Mouse (Mus musculus) adrenal gland, adult 2 months (tissue): ENCODE measurements around the gene Gm38100. TPM values are rescaled to one million over a fixed set of nuclear protein-coding genes. Genes with fewer than 3 reads are reported as not detected.

ENCODE experiments used
- DNase-seq: peaks from one replicate; pipeline ENCODE4 v3.0.0; 2021
- polyA plus RNA-seq: library from polyadenylated mRNA; depleted of rRNA; stranded (reverse); fragments of >200 nt; gene quantifications from 2 replicates; pipeline ENCODE4 v1.2.3, GENCODE M21; 2012; rRNA removed
- total RNA-seq, 2 experiments: library from RNA; stranded (reverse); gene quantifications; 2 replicates each; pipeline ENCODE4 v1.2.3; 2021

Gm38100 gene
- total and polyA plus RNA-seq, 3 experiments = not detected

DNA sequence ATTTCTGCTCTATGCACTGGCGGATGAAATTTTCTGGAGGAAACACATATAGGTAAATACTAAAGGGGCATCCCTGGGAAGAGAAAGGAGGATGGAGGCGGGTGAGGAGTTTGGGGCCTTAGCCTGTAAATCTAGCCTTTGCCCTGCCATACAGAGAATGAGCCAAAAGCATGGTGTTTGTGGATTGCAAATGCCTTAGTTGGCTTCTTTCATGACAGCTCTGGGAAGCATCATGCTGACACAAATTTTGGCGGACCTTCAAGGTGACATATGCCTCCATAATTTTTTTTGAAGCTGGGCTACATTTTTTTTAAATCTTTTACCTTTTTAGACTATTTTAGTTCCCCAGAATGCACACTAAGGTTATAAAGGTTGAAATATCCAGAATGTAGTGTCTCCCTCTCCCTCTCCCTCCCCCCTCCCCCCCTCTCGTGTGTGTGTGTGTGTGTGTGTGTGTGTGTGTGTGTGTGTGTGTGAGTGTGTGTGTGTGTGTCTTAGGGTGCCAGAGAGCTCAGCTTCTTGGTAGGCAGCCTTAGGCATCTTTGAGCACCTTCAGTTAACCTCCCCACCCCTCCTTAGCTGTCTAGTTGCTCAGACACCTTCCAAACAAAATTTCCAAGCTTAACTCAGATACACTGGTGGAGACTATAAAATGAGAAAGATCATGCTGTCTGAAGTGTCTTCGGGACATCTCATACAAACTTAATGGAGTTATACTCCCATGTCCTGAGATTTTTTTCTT is 47.0 kb downstream of the Gm38100 start:
- peak; percentile 17 for DNase-seq

DNA sequence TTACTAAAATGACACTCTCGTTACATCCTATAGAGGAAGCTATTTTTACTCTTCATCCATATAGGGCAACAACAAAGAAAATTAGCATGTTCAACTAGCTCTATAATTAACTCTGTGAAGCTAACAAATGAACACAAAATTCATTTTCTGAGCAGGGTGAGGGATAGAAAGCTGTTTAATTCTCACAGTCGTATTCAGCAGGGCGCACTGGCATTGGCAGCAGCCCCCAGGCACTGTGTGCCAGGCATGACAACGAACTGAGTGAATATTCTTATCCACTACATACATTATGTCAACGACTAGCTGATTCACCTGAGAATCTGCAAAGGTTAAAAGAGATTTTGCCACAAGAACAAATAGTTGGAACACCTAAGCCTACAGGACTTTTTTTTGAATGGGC is 50.6 kb downstream of the Gm38100 start:
- no peak for DNase-seq

Other genes starting within 250 kb of the Gm38100 start
- 10 to 100 TPM; 10.9 to 17.2 TPM for gene Opn3, start 227.6 kb upstream of the Gm38100 start, total RNA-seq
- 8.3 and 9.5 TPM in 2 replicates for gene Opn3, start 227.6 kb upstream of the Gm38100 start, polyA plus RNA-seq
- 1 to 10 TPM; 7.3 to 8.0 TPM for gene Chml, start 227.4 kb upstream of the Gm38100 start, total RNA-seq
- gene Chml, start 227.4 kb upstream of the Gm38100 start, polyA plus RNA-seq = 62.7 and 91.6 TPM in 2 replicates
- gene Wdr64, start 221.7 kb upstream of the Gm38100 start, total RNA-seq = not detected
- not detected in 2 replicates for gene Wdr64, start 221.7 kb upstream of the Gm38100 start, polyA plus RNA-seq
- gene Exo1, start 39.7 kb upstream of the Gm38100 start, total RNA-seq = 1 to 10 TPM; 1.1 to 1.2 TPM
- gene Exo1, start 39.7 kb upstream of the Gm38100 start, polyA plus RNA-seq = 0.03 and 0.12 TPM in 2 replicates
- not detected for gene Rbm8a2, start 58.8 kb downstream of the Gm38100 start, total RNA-seq
- not detected in 2 replicates for gene Rbm8a2, start 58.8 kb downstream of the Gm38100 start, polyA plus RNA-seq